Mouse (Mus musculus) liver, adult (tissue): ENCODE measurements around the gene Ttc21b.

Experiments
- GATA4 ChIP-seq: IDR thresholded peaks from 2 replicates; pipeline ENCODE4 v1.6.1; 2014; ENCODE audit warnings: mild to moderate bottlenecking, low read length; ENCODE audit not compliant: insufficient replicate concordance

Gene Ttc21b

DNA sequence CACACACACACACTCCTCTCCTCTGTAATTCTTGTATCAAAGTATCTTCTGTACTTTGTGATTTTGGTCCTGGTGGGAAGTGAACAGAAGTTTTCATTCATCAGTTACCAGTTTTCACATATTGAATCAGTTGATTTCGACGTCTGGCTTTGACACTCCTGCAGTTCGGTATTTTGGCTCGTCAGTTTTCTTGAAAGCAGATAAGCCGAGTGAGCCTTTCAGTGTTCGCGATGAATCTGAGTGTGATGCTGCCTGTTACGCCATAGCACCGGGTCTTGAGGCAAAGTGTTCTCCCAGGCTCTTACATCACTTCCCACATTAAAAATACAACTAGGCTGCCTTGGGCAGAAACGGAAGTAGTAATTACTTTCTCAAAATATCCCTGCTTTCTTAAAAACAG is 76.6 kb downstream of the Ttc21b start:
- TF ChIP-seq GATA4, result no peak

DNA sequence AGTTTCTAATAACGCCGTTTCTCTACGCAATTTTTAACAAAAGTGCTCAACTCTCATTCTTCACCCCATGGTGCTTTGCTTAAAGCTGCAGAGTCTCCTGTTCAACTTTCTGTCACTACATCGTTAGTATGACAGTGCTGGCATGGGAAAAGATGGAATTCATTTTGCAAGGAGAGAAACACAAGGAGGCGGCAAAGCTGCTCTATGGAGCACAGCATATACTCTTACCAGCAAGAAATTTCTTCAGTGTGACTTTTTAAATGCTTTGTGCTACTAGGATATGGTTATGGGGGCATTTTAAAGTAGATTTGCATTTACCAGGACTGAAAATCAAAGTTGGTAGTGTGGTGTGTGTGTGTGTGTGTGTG is 77.6 kb downstream of the Ttc21b start:
- no peak for TF ChIP-seq GATA4

DNA sequence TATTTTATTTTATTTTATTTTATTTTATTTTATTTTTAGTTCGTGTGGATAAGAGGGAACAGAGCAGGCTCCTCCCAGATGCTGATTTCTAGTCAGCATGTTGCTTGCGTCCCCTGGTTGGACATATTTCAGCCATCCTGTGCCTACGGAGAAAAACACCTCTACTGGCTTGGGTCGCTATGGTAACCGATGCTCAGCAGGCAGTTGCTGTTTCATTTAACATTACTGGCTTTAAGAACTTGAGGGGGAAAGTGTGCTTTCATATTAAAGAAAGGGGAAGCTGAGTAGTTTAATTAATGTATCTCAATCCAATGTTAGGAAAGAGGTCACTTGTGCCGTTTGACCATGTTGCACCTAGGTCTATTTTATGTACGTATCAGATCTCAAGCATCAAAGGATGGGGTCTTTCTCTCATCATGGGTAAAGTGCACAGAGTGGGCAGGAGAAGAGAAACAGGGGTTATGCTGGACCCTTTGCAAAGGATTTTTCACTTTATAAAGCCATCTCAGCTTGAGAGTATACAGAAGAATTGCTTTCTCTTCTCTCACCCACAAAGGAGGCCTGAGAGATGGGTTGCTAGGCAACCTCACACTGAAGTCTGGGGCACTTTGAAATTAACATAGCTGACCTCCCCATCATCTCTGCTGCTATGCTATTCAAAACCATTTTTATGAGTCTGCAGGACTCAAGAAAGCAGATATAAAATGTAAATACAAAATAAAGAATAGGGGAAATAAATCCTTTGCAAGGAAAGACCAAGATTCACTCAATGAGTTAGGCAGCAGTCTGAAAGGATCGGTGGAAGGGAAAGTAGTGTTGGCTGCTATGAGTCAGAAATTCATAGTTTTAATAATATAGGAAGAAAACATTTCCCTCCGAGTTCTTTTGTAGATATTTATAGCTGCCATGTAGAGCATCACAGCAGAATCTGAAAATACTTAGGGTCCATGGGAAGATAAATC is 78.2 kb downstream of the Ttc21b start:
- TF ChIP-seq GATA4, result no peak

DNA sequence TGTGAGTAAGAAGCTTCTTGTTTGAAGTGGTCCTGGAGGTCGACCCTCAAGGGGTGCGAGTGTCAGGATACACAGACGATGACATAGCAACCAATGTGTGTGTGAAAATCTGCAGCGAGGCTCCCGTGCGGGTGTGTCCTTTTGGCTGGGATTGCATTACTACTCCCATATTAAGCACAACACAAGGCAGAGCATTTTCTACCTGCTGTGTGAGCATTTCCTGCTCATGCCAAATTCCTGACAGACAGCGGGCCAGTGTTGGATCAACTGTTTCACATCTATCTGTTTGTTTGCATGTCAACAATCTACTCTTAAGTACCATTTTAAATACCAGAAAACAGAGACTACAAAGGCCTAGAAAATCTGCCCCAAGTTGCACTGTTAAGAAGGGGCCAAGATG is 79.4 kb downstream of the Ttc21b start:
- TF ChIP-seq GATA4, result no peak

DNA sequence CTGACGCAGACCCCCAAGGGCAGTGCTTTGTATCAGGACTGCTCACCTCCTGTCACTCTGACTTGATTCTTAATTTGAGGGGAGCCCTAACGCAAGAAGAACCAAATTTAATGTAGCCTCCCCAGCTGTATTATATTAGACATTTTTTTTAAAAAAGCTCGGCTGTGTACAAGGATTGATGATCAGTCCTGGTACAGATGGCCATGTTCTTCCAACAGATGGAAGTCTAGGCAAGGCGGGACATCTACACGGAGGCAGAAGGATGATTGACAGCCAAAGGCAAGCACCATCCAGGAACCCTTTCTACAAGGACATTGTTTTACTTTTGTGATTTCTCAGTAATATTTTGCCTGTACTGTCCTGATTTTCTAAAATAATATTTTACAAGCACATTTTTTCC is 83.3 kb downstream of the Ttc21b start:
- no peak for TF ChIP-seq GATA4

GRCm38 (mm10) chr2:66171643-66172042 is 84.8 kb downstream of the Ttc21b start:
- no peak for TF ChIP-seq GATA4

DNA sequence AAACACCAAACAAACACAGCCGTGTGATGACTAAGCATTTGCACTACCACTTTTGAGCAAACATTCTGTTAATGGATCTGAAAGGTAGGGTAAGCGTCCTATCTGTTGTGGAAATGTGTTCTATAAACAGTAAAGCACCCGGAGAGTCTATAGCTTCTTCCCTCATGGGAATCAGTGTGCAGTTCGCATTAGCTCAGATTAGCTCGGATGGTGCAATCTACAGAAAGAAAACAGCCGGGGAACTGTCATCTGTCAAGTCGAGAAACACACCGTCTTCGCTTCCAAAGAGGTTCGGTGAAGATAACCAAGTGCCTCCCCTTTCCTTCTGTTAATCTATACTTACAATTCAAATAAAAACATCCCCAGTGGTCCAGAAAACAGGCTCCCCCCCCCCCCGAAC is 85.7 kb downstream of the Ttc21b start:
- TF ChIP-seq GATA4, result no peak

DNA sequence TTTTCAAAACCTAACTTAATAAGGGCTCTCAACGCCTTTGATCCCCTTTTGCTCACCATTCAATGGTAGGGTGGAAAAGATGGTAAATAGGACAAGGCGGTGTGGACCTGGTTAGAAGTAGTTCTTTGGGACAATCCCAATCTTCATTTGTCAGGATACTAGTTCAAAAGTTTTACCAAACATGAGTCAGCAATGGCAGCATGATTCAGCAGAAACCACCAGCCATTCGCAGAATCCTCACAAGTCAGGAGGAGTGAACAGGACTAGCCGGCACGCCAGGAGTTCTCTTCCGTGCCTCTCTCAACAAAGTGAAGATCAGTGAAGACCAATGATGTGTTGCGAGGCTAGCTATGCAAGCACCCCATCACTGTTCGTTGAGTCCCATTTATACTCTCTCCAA is 91.4 kb downstream of the Ttc21b start:
- no peak for TF ChIP-seq GATA4

GRCm38 (mm10) chr2:66158140-66158915 is 98.1 kb downstream of the Ttc21b start:
- TF ChIP-seq GATA4, result no peak

- no peak for TF ChIP-seq GATA4
Observed at GRCm38 (mm10) chr2:66151436-66151835, 105.0 kb downstream of the Ttc21b start.

DNA sequence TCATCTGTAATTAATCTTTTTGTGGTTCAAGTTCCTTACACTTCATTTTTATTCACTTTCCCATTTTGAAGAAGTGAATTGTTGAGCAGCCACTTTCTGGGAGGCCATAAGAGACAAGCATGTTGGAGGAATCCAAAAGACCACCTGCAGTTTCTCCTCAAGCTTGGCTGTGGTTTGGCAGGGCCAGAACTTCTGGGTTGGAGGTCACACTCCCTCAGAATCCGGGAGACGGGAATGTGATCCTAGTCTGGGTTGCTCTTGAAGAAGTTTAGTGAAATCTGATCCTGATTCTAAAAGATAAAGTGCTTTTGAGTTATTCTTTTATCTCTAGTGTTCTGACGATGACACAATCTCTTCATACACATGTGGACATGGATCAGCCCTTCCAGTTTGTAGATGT is 105.9 kb downstream of the Ttc21b start:
- no peak for TF ChIP-seq GATA4

DNA sequence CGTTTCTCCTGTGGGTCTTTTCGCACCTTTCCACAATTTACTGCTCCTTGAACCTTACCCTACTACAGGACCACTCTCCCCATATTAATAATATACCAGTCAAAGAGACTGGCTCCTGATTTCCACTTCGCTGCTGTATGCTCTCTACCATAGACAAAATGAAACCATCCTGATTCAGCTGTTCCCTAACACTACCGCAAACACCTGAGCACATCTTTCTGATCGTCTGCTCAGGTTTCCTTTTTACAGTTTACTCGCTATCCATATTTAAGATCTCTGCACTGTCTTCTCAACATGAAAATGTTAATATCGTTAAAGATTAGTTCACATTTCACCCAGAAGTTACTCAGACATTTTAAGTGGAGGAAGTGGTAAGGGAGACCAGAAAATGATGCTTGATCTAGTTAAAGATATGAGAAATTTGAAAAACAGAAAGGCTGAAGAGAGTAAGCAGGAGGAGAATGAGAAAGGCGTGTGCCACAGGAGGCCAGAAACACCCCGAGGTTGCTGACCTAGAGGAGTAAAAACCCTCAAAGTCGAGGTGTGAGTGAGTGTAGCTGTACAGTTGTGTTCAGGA is 107.7 kb downstream of the Ttc21b start:
- TF ChIP-seq GATA4, result no peak

DNA sequence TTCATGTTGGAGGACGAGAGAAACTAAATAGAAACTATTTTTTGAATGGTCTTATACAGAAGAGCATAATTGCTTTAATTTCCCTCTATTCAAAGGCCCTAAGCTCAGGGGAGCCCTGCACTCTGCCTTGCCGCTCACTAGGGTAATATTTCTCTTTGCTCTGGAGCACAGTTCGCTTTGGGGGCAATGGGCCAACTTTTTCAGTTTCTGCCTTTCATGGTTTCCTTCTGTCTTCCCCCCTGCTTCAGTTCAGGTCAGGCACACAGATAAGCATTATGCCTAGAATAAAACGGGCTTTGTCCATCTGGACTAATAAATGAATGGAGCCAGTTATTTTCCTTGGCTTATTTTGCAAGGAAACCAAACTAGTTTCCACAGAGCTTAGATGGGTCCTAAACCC is 109.9 kb downstream of the Ttc21b start:
- no peak for TF ChIP-seq GATA4

- TF ChIP-seq GATA4, result no peak
Observed at GRCm38 (mm10) chr2:66144770-66145169, 111.6 kb downstream of the Ttc21b start.

DNA sequence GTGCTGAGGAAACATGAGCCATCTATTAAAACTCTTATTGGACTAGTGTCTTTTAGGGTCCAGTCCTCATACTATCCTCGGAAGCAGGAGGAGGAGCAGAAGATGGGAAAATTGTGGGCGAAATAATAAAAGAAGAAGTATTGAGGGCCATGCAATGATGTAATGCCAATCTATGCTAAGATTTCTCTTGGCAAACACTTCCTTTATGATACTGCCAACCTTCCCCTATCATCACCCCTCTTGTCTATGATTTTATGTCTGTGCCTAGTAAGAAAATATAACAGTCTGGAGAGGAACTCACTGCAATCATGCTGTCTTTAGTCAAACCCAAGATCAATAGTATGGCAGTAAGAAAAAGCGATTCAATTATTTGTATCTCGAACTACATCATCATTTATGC is 113.1 kb downstream of the Ttc21b start:
- no peak for TF ChIP-seq GATA4

- TF ChIP-seq GATA4, result no peak
Observed at GRCm38 (mm10) chr2:66142711-66143110, 113.7 kb downstream of the Ttc21b start.
